Mouse (Mus musculus) limb, embryonic 11.5 days (tissue): ENCODE results near the gene Unc93b1. TPM values are rescaled to one million over a fixed set of nuclear protein-coding genes. Genes with fewer than 3 reads are reported as not detected.

Experiments used
- ATAC-seq: fragments of 200-750 bp; cut with Nextera tagmentation; 2 replicates; pipeline ENCODE4 v1.8.0; 2017; ENCODE audit warnings: low read depth; ENCODE audit not compliant: insufficient number of reproducible peaks, low FRiP score, low TSS enrichment
- DNase-seq: peaks from one replicate; pipeline ENCODE4 v3.0.0-alpha.2; 2015; ENCODE audit warnings: low spot score
- H3K27ac ChIP-seq: fragments of 300-500 bp; sonication (generic); replicated peaks from 2 replicates; pipeline ENCODE4 v1.5.1; 2014; ENCODE audit warnings: low read depth, mild to moderate bottlenecking, low read length
- H3K27me3 ChIP-seq: fragments of 300-500 bp; sonication (generic); 2 replicates; pipeline ENCODE4 v1.6.1; 2014; ENCODE audit warnings: mild to moderate bottlenecking, low read length, mixed read lengths; ENCODE audit not compliant: control insufficient read depth, insufficient read depth
- H3K36me3 ChIP-seq: fragments of 300-500 bp; sonication (generic); 2 replicates; pipeline ENCODE4 v1.6.1; 2014; ENCODE audit warnings: mild to moderate bottlenecking, low read length, moderate library complexity, mixed read lengths; ENCODE audit not compliant: control insufficient read depth, insufficient read depth
- H3K4me1 ChIP-seq: fragments of 300-500 bp; sonication (generic); 2 replicates; pipeline ENCODE4 v1.6.1; 2014; ENCODE audit warnings: low read length, mixed read lengths; ENCODE audit not compliant: control insufficient read depth, insufficient read depth
- H3K4me2 ChIP-seq: fragments of 300-500 bp; sonication (generic); 2 replicates; pipeline ENCODE4 v1.6.1; 2014; ENCODE audit warnings: low read depth, mild to moderate bottlenecking, moderate library complexity; ENCODE audit not compliant: severe bottlenecking
- H3K4me3 ChIP-seq: fragments of 300-500 bp; sonication (generic); 2 replicates; pipeline ENCODE4 v1.5.1; 2014; ENCODE audit warnings: low read depth, low read length
- H3K9ac ChIP-seq: fragments of 300-500 bp; sonication (generic); 2 replicates; pipeline ENCODE4 v1.6.1; 2014; ENCODE audit warnings: mild to moderate bottlenecking, low read length
- H3K9me3 ChIP-seq: fragments of 300-500 bp; sonication (generic); 2 replicates; pipeline ENCODE4 v1.6.1; 2016; ENCODE audit warnings: low read length; ENCODE audit not compliant: control insufficient read depth
- WGBS: fragments of 180-500 bp; shearing (Covaris S2); extraction: QIAGEN DNeasy Blood & Tissue Kit; methylation state at CpG from one replicate; pipeline ENCODE4 v1.1.7; 2014; 5-methylcytosine and 5-hydroxymethylcytosine counted together
- polyA plus RNA-seq: library from polyadenylated mRNA; unstranded; fragments of >200 nt; fragmentation: Nextera tagmentation; extraction: Ambion mirVana; gene quantifications from 2 replicates; pipeline ENCODE4 v1.2.1, GENCODE M21; 2014

Unc93b1 gene
- polyA plus RNA-seq: 6.0 and 7.1 TPM in 2 replicates

DNA sequence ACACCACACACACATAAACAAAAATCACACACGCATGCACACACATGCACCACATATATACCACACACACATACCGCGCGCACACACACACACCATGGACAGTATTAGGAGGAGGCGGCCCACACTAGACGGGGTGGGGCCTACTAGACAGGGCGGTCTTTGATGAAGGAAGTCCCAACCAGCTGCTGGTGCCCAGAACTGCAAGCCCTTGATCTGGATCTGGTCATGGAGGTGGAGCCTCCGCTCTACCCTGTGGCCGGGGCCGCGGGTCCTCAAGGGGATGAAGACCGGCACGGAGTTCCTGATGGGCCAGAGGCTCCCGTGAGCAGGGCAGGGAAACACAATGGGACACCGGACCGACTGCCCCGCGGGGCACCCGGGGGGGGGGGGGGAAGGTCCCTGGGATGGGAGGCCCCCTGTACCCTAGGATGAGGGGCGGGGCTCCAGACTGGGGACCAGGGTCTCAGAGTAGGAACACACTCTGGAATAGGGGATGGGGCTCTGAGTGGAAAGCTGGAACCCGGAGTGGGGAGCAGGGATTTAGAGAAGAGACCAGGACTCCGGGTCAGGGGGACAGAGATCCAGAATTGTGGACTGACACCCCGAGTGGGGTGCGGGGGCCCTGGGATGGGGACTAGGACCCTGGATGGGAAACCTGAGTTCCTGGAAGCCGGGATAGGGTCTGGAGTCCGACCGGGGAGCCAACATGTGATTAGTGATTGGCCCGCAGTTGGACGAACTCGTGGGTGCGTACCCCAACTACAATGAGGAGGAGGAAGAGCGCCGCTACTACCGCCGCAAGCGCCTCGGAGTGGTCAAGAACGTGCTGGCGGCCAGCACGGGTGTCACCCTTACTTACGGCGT, at the start of gene Unc93b1:
Gene Unc93b1, plus strand, starts transcription at position 155 of the 864 bp plus-strand sequence.
- Histone ChIP-seq H3K4me1 (0 out of 2 replicates have a peak, but pooled peaks cover 7% of the 10 kb centered on the region), H3K9me3 (no peaks in the 10 kb centered on the region), H3K36me3 (no peaks in the 10 kb centered on the region), H3K27me3 (no peaks in the 10 kb centered on the region), H3K4me2 (peak within 1 kb of the TSS; percentile 80), H3K4me3 (peak within 1 kb of the TSS; percentile 45), H3K9ac (peak within 1 kb of the TSS; percentile 55), H3K27ac (no peak within 1 kb of the TSS)
- peak; percentile 74 for DNase-seq
- peak; percentile 84 for ATAC-seq
- WGBS: 5% methylated on average over 41 of the region's 42 CpGs

DNA sequence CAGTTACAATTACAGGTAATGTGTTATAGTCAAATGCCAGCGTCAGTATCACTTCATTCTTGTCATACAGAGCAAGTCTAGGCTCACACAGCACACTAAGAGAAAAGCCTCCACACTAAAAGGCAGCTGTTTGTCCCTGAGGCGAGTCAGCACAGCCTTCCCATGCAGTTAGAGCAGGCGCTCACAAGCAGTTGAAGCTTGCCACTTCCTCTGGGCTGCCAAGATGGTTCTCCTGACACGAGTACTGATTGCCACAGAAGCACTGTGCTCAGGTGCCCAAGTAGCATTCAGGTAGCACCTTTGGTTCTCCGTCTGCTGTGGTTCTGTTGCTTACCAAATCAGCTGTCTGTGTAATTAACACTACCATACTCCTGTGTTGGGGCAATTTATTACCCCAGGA, 45.9 kb upstream of the Unc93b1 start:
- Histone ChIP-seq H3K27ac (no peak overlapping the region), H3K36me3 (peaks cover 8% of the 10 kb centered on the region), H3K9me3 (no peaks in the 10 kb centered on the region), H3K4me1 (no peaks in the 10 kb centered on the region), H3K4me3 (no peak overlapping the region), H3K27me3 (no peaks in the 10 kb centered on the region), H3K9ac (no peak overlapping the region), H3K4me2 (no peak overlapping the region)
- DNase-seq: no peak
- 86% methylated on average over 5 of the region's 5 CpGs for WGBS
- no peak for ATAC-seq

DNA sequence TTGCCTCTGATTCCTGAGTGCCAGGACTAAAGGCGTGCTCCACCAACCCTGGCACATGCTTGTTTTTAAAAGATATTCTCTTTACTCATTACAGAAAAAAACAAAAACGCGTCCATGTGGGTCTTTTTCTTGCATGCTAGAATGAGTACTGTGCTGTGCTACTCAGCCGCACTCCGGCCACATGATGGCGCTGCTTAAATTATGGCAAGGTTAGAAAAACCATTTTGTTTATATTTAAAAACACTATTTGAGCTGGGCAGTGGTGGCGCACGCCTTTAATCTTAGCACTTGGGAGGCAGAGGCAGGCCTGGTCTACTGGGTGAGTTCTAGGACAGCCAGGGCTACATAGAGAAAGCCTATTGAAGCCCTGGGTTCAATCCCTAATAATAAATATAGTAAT, 44.8 kb upstream of the Unc93b1 start:
- H3K9me3 ChIP-seq: no peaks in the 10 kb centered on the region
- DNase-seq (no peak), ATAC-seq (no peak)
- no peaks in the 10 kb centered on the region for H3K27me3 ChIP-seq
- H3K27ac ChIP-seq: no peak overlapping the region
- H3K4me1 ChIP-seq: no peaks in the 10 kb centered on the region
- H3K4me3 ChIP-seq: no peak overlapping the region
- H3K9ac ChIP-seq: no peak overlapping the region
- H3K36me3 ChIP-seq: peaks cover 11% of the 10 kb centered on the region
- H3K4me2 ChIP-seq: no peak overlapping the region
- 90% methylated on average over 8 of the region's 8 CpGs for WGBS

DNA sequence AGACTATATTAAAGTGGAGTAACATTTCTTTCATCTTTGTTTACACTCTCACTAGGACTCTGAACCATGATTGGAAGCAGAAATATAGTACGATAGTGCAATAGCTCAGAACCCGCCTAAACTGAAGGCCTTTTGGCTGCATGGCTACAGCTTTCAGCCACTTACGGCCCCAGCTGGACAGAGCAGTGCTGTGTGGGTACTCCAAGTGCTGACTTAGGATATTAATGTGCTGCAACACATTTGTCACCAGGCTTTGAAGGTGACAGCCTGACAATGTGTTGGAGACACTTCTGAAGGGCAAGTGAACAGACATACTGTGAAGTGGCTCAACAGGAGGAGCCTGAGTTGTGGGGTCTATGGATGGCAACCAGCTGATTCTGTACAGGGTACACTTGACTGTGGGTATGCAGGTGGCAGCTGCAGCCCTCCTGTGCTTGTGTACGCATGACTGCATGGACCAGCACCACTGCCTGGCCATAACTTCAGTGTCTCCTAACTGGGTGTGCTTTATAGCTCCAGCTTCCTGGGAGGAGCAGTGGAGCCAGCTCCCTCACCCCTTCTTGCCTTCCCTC, 41.4 kb upstream of the Unc93b1 start:
- DNase-seq: no peak
- 88% methylated on average over 4 of the region's 4 CpGs for WGBS

DNA sequence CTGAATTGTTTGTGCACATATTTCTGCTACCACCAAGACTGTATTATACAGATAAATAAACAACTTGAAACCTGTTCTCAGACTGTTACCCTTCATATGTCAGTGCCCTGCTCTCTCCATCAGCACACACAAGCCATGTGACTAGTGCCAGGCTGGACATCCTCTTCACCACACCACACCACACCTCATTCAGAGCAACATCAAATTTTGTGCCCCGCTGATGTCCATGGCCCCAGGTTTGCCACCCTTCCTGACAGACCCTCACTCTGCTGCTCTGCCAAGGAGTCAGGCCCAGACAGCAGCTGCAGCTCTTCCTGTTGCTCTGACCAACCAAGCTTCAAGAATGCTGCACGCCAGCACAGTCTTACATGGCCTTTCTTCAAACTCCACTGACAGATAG, 40.7 kb upstream of the Unc93b1 start:
- H3K9me3 ChIP-seq: no peaks in the 10 kb centered on the region
- H3K27ac ChIP-seq: no peak overlapping the region
- peaks cover 11% of the 10 kb centered on the region for H3K36me3 ChIP-seq
- no peak for ATAC-seq
- H3K9ac ChIP-seq: no peak overlapping the region
- H3K4me3 ChIP-seq: no peak overlapping the region
- H3K4me2 ChIP-seq: no peak overlapping the region
- 83% methylated on average over 2 of the region's 2 CpGs for WGBS
- no peaks in the 10 kb centered on the region for H3K27me3 ChIP-seq
- no peak for DNase-seq
- H3K4me1 ChIP-seq: no peaks in the 10 kb centered on the region

More for the DNA sequence above, 41.4 kb upstream of the Unc93b1 start:
- no peak overlapping the region for H3K9ac ChIP-seq
- no peaks in the 10 kb centered on the region for H3K27me3 ChIP-seq
- no peak overlapping the region for H3K27ac ChIP-seq
- no peak for ATAC-seq
- no peaks in the 10 kb centered on the region for H3K9me3 ChIP-seq
- no peak overlapping the region for H3K4me2 ChIP-seq
- H3K36me3 ChIP-seq: peaks cover 11% of the 10 kb centered on the region
- H3K4me1 ChIP-seq: no peaks in the 10 kb centered on the region
- no peak overlapping the region for H3K4me3 ChIP-seq

DNA sequence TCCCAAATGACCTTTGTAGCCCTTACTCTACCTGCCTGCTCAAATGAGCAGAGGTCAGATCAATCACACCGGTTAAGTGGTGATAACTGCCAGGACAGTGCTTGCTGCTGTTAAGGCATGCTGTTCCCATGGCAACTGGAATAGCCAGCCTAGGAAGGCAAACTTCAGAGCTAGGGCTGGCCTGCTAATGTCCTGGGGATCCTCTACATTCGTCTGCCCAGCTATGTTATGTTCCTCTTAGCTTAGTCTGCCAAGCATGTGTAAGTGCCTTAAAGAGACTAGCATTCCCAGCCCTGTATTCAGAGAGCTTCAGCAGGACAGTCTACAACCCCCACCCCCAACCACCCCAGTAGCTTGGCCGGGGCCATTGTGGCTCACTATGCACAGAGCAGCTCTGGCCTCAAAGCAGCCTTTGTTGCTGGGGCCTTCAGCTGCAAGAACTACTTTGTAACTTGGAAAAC, 39.8 kb upstream of the Unc93b1 start:
- no peak for ATAC-seq
- 32% methylated on average over 3 of the region's 3 CpGs for WGBS
- H3K4me3 ChIP-seq: no peak overlapping the region
- H3K27me3 ChIP-seq: no peaks in the 10 kb centered on the region
- no peaks in the 10 kb centered on the region for H3K9me3 ChIP-seq
- no peaks in the 10 kb centered on the region for H3K4me1 ChIP-seq
- H3K4me2 ChIP-seq: no peak overlapping the region
- peaks cover 11% of the 10 kb centered on the region for H3K36me3 ChIP-seq
- H3K9ac ChIP-seq: no peak overlapping the region
- no peak for DNase-seq
- no peak overlapping the region for H3K27ac ChIP-seq

DNA sequence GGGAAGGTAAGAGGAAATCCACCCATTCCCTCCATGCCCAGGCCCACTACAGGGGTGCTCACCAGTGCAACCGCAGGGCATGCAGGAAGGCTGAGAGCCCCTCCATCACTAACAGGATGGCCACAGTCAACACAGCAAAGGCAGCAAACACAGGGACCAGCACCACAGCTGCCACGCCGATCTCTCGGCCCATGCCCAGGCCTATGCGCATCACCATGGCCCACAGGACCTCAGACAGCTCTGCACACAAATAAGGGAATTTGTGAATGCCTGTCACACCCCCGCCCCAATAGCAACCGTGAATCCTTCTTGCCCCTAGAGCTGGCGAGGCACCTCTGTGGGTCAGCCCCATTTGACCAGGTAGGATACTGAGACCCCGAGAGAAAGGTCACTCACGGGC, 38.8 kb upstream of the Unc93b1 start:
- Histone ChIP-seq H3K9me3 (no peaks in the 10 kb centered on the region), H3K4me2 (no peak overlapping the region), H3K27ac (no peak overlapping the region), H3K9ac (no peak overlapping the region), H3K4me1 (no peaks in the 10 kb centered on the region), H3K36me3 (peaks cover 11% of the 10 kb centered on the region), H3K27me3 (no peaks in the 10 kb centered on the region), H3K4me3 (no peak overlapping the region)
- DNase-seq: no peak
- 92% methylated on average over 10 of the region's 10 CpGs for WGBS
- no peak for ATAC-seq

DNA sequence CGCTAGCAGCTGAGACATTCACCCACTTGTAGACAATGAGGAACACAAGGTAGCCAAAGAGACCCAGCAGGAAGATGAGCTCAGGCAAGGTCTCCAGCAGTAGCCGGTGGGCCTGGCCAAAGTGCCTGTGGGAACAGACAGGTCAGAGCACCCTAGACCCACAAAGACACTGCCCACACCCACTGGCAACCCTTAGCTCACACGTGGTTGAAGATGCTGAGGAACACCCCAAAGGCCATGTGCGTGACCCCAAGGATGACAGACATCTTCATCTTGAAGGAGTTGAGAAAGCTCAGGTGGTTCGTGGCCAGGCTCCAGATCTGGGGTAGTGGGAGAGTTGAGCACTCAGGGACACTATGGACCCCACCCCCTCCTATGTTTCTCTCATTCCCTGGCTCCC, 37.4 kb upstream of the Unc93b1 start:
- Histone ChIP-seq H3K4me1 (no peaks in the 10 kb centered on the region), H3K4me2 (no peak overlapping the region), H3K9ac (no peak overlapping the region), H3K27me3 (no peaks in the 10 kb centered on the region), H3K36me3 (peaks cover 16% of the 10 kb centered on the region), H3K27ac (no peak overlapping the region), H3K4me3 (no peak overlapping the region), H3K9me3 (no peaks in the 10 kb centered on the region)
- ATAC-seq (no peak), DNase-seq (no peak)
- 89% methylated on average over 5 of the region's 5 CpGs for WGBS
